Mouse (Mus musculus) CH12.LX (cell line): ENCODE results near the gene Dab1. TPM values are rescaled to one million over a fixed set of nuclear protein-coding genes. Genes with fewer than 3 reads are reported as not detected.

ENCODE experiments used
- DNase-seq: peaks from one replicate; pipeline ENCODE4 v3.0.0-alpha.2; 2013; ENCODE audit errors: extremely low read depth
- H3K27ac ChIP-seq: 2 replicates; pipeline ENCODE4 v1.5.1; 2012; ENCODE audit warnings: low read depth, mild to moderate bottlenecking, control low read depth, moderate library complexity; ENCODE audit not compliant: insufficient read depth
- H3K27me3 ChIP-seq: replicated peaks from 2 replicates; pipeline ENCODE3; 2012; ENCODE audit warnings: inconsistent platforms
- H3K36me3 ChIP-seq, 2 experiments: replicated peaks in 1 of 2; 2 replicates each; pipeline versions ENCODE3 to v1.6.1; 2012; ENCODE audit warnings: inconsistent platforms in 1 of 2, low read length in 1 of 2, mild to moderate bottlenecking in 1 of 2, mixed read lengths in 1 of 2, moderate library complexity in 1 of 2; ENCODE audit not compliant: control insufficient read depth in 1 of 2, insufficient read depth in 1 of 2
- H3K4me1 ChIP-seq, 2 experiments: 2 replicates each; pipeline ENCODE4 v1.6.1; 2012; ENCODE audit warnings: inconsistent platforms in 1 of 2, moderate library complexity in 1 of 2; ENCODE audit not compliant: insufficient read depth in 2 of 2, control insufficient read depth in 1 of 2
- H3K4me2 ChIP-seq: 2 replicates; pipeline ENCODE4 v1.6.1; 2012; ENCODE audit warnings: low read depth, mild to moderate bottlenecking, control low read depth; ENCODE audit not compliant: poor library complexity, insufficient read depth, severe bottlenecking
- H3K4me3 ChIP-seq, 3 experiments: fragments of 150-350 bp in 1 of 3; sonication (generic) in 1 of 3; replicated peaks in 1 of 3; 2 replicates each; pipeline versions ENCODE3 to v1.5.1; 2011 to 2012; ENCODE audit warnings: low read depth in 2 of 3, low read length in 2 of 3, mild to moderate bottlenecking in 2 of 3, moderate library complexity in 2 of 3, control low read depth in 1 of 3, improper control_type of control experiment in 1 of 3, inconsistent platforms in 1 of 3, mixed read lengths in 1 of 3; ENCODE audit not compliant: poor library complexity in 1 of 3
- H3K79me2 ChIP-seq: replicated peaks from 2 replicates; pipeline ENCODE4 v1.6.1; 2012; ENCODE audit warnings: mild to moderate bottlenecking, moderate library complexity; ENCODE audit not compliant: control insufficient read depth, poor library complexity, insufficient read depth, severe bottlenecking; ENCODE audit errors: extremely low read depth
- H3K9ac ChIP-seq: 2 replicates; pipeline ENCODE4 v1.6.1; 2012; ENCODE audit warnings: low read depth, mild to moderate bottlenecking, control low read depth, moderate library complexity; ENCODE audit not compliant: insufficient read depth
- H3K9me3 ChIP-seq: replicated peaks from 2 replicates; pipeline ENCODE3; 2012; ENCODE audit warnings: low read length, inconsistent platforms, mixed read lengths
- BHLHE40 ChIP-seq: IDR thresholded peaks from 2 replicates; pipeline ENCODE4 v1.6.1; 2011; ENCODE audit warnings: mild to moderate bottlenecking, low read depth, low read length, improper control_type of control experiment
- E2F4 ChIP-seq: IDR thresholded peaks from 2 replicates; pipeline ENCODE4 v1.6.1; 2011; ENCODE audit warnings: low read depth, low read length, improper control_type of control experiment; ENCODE audit not compliant: insufficient replicate concordance
- EP300 ChIP-seq: IDR thresholded peaks from 2 replicates; pipeline ENCODE4 v1.6.1; 2011; ENCODE audit warnings: low read length, improper control_type of control experiment
- IRF4 ChIP-seq: IDR thresholded peaks from 2 replicates; pipeline ENCODE4 v1.6.1; 2014; ENCODE audit warnings: low read depth, mild to moderate bottlenecking, inconsistent platforms, low read length, improper control_type of control experiment
- MEF2A ChIP-seq: IDR thresholded peaks from 2 replicates; pipeline ENCODE4 v1.6.1; 2014; ENCODE audit warnings: low read depth, mild to moderate bottlenecking, inconsistent platforms, low read length, improper control_type of control experiment, borderline replicate concordance
- MXI1 ChIP-seq: IDR thresholded peaks from 2 replicates; pipeline ENCODE4 v1.6.1; 2011; ENCODE audit warnings: mild to moderate bottlenecking, low read depth, low read length, improper control_type of control experiment
- PAX5 ChIP-seq: IDR thresholded peaks from 2 replicates; pipeline ENCODE4 v1.6.1; 2012; ENCODE audit warnings: low read length, inconsistent platforms, mixed read lengths
- SIN3A ChIP-seq: IDR thresholded peaks from 2 replicates; pipeline ENCODE4 v1.6.1; 2012; ENCODE audit warnings: low read length, improper control_type of control experiment, inconsistent platforms
- SMC3 ChIP-seq: IDR thresholded peaks from 2 replicates; pipeline ENCODE4 v1.6.1; 2011; ENCODE audit warnings: low read depth, low read length, improper control_type of control experiment
- UBTF ChIP-seq: IDR thresholded peaks from 2 replicates; pipeline ENCODE4 v1.6.1; 2012; ENCODE audit warnings: low read depth, mild to moderate bottlenecking, inconsistent platforms, low read length, improper control_type of control experiment, moderate library complexity
- dilution Hi-C: fragments of 300-500 bp; cut with MboI; formaldehyde crosslinking; loops from 2 replicates; pipeline ENCODE4 v1.14.3; 2020; ENCODE audit warnings: low sequenced_read_pairs; ENCODE audit not compliant: extremely low pct_unique_long_range_greater_than_20kb, extremely low pct_ligation_motif_present
- in situ Hi-C: fragments of 300-500 bp; cut with MboI; formaldehyde crosslinking; loops from 3 replicates; pipeline ENCODE4 v1.14.3; 2019; ENCODE audit warnings: low sequenced_read_pairs, low pct_ligation_motif_present, low pct_unique_long_range_greater_than_20kb, mixed read lengths
- polyA plus RNA-seq: library from polyadenylated mRNA; unstranded; fragments of >175 nt; gene quantifications from 2 replicates; pipeline ENCODE4 v1.2.1, GENCODE M21; 2012; ENCODE audit warnings: low read depth; ENCODE audit not compliant: insufficient read length
- total RNA-seq, 2 experiments: library from RNA; depleted of rRNA; stranded (reverse); fragments of 300-350 nt in 1 of 2; fragments of >200 nt in 1 of 2; gene quantifications; 2 replicates each; pipeline ENCODE4 v1.2.3; 2012 to 2014

The Dab1 gene
- total and polyA plus RNA-seq, 3 experiments = not detected

GRCm38 (mm10) chr4:104039588-104039987, 420.4 kb downstream of the Dab1 start:
- Histone ChIP-seq H3K9me3 (peaks cover 52% of the 10 kb centered on the region), H3K4me1 (no peaks in the 10 kb centered on the region), H3K36me3 (no peaks in the 10 kb centered on the region), H3K79me2 (no peaks in the 10 kb centered on the region), H3K27ac (no peak overlapping the region), H3K9ac (no peak overlapping the region), H3K4me3 (no peak overlapping the region), H3K27me3 (no peaks in the 10 kb centered on the region), H3K4me2 (no peak overlapping the region)
- TF ChIP-seq UBTF = no peak
- no peak for DNase-seq
- dilution Hi-C loops = no loop called here
- in situ Hi-C loops = no loop called here

GRCm38 (mm10) chr4:104043441-104043840, 424.3 kb downstream of the Dab1 start:
- H3K36me3 ChIP-seq = no peaks in the 10 kb centered on the region
- dilution Hi-C loops (no loop called here), in situ Hi-C loops (no loop called here)
- H3K4me1 ChIP-seq = no peaks in the 10 kb centered on the region
- no peak for DNase-seq
- no peak overlapping the region for H3K9ac ChIP-seq
- H3K4me3 ChIP-seq = no peak overlapping the region
- no peak overlapping the region for H3K4me2 ChIP-seq
- no peak overlapping the region for H3K27ac ChIP-seq
- H3K27me3 ChIP-seq = no peaks in the 10 kb centered on the region
- H3K9me3 ChIP-seq = peaks cover 43% of the 10 kb centered on the region
- TF ChIP-seq BHLHE40 = no peak
- no peak for TF ChIP-seq MEF2A
- no peak for TF ChIP-seq UBTF
- no peak for TF ChIP-seq SIN3A
- TF ChIP-seq, all 38 proteins: peak for 0
- no peaks in the 10 kb centered on the region for H3K79me2 ChIP-seq

- Histone ChIP-seq H3K27ac (no peak overlapping the region), H3K4me3 (no peak overlapping the region), H3K79me2 (no peaks in the 10 kb centered on the region), H3K36me3 (no peaks in the 10 kb centered on the region), H3K9ac (no peak overlapping the region), H3K4me1 (no peaks in the 10 kb centered on the region), H3K9me3 (peaks cover 39% of the 10 kb centered on the region), H3K4me2 (no peak overlapping the region), H3K27me3 (no peaks in the 10 kb centered on the region)
- in situ Hi-C loops = no loop called here
- TF ChIP-seq MEF2A (no peak), MXI1 (no peak), IRF4 (no peak), EP300 (no peak), E2F4 (no peak), PAX5 (no peak), SMC3 (no peak)
- DNase-seq = no peak
- dilution Hi-C loops = no loop called here
Measured at GRCm38 (mm10) chr4:104044634-104045033, 425.5 kb downstream of the Dab1 start.
